Mouse (Mus musculus) midbrain, embryonic 15.5 days (tissue): ENCODE data around the gene Gm44973. TPM values are rescaled to one million over a fixed set of nuclear protein-coding genes. Genes with fewer than 3 reads are reported as not detected.
"Not testable (repeated sequence)": the region's sequence is repeated elsewhere in the genome, so short reads cannot be mapped to it uniquely, and the experiment has no call there.

Experiments used
- ATAC-seq: fragments of 200-750 bp; cut with Nextera tagmentation; replicated peaks from 2 replicates; pipeline ENCODE4 v1.8.0; 2017; ENCODE audit warnings: moderate TSS enrichment
- H3K27ac ChIP-seq: fragments of 300-500 bp; sonication (generic); 2 replicates; pipeline ENCODE4 v1.5.1; 2015; ENCODE audit warnings: mild to moderate bottlenecking, inconsistent platforms
- H3K27me3 ChIP-seq: fragments of 300-500 bp; sonication (generic); replicated peaks from 2 replicates; pipeline ENCODE4 v1.6.1; 2015; ENCODE audit warnings: inconsistent platforms
- H3K36me3 ChIP-seq: fragments of 300-500 bp; sonication (generic); replicated peaks from 2 replicates; pipeline ENCODE4 v1.6.1; 2015; ENCODE audit warnings: inconsistent platforms
- H3K4me1 ChIP-seq: fragments of 300-500 bp; sonication (generic); 2 replicates; pipeline ENCODE4 v1.6.1; 2015; ENCODE audit warnings: inconsistent platforms
- H3K4me2 ChIP-seq: fragments of 300-500 bp; sonication (generic); 2 replicates; pipeline ENCODE4 v1.6.1; 2015; ENCODE audit warnings: inconsistent platforms, mild to moderate bottlenecking, moderate library complexity
- H3K4me3 ChIP-seq: fragments of 300-500 bp; sonication (generic); 2 replicates; pipeline ENCODE4 v1.5.1; 2015; ENCODE audit warnings: mild to moderate bottlenecking, inconsistent platforms
- H3K9ac ChIP-seq: fragments of 300-500 bp; sonication (generic); 2 replicates; pipeline ENCODE4 v1.6.1; 2015; ENCODE audit warnings: mild to moderate bottlenecking, inconsistent platforms
- H3K9me3 ChIP-seq: fragments of 300-500 bp; sonication (generic); 2 replicates; pipeline ENCODE4 v1.6.1; 2016; ENCODE audit warnings: inconsistent platforms
- WGBS: fragments of 180-500 bp; shearing (Covaris S2); methylation state at CpG from one replicate; pipeline ENCODE4 v1.1.7; 2015; ENCODE audit warnings: mixed read lengths; 5-methylcytosine and 5-hydroxymethylcytosine counted together
- polyA plus RNA-seq: library from polyadenylated mRNA; unstranded; fragments of >200 nt; fragmentation: Nextera tagmentation; extraction: Ambion mirVana; gene quantifications from 2 replicates; pipeline ENCODE4 v1.2.1, GENCODE M21; 2015

The Gm44973 gene
- polyA plus RNA-seq, 1 experiment from 2014 or later = 1.2 TPM

DNA sequence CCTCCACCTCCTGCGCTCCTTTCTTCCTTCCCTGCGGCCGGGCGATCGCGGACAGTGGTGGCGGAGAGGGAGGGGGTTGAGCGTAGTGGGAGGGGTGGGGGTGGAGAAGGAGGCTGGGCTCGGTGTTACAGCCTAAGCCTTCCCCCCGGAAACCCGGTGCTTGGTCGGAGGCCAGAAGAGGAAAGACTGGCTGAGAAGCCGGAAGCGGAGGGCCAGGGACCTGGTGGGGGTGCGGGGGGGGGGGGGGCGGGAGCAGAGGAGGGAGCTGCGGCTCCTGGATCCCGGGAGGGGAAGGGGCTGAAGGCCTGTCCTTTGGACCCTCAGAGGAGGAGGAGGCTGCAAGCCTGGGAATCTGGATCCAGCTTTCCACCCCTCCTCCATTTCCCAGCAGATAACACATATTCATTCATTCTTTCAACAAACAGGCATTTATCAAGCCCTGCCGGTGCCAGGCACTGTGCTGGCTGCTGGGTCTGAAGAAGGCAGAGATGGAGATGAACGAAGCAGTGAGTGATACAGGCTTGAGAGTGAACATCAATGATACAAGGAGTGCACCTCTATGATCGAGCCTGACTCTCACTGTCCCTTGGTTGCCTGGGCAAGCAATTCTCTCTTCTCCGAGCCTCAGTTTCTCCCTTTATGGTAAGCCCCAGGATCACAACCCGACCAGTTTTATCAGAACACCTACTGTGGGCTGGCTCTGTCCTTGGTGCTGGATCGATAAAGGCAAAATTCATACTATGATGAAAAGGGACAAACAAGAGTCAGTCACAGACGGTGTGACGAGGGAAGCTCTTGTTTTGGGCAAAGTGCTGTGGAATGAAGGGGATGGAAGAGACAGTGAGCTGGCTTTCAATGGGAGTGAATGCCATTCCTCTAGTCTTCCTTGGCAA, 19.0 kb upstream of the Gm44973 start, which contains the start of gene Zfp579:
TSS of gene Zfp579 (minus strand) at position 156 of the 893 bp plus-strand sequence.
- Histone ChIP-seq H3K4me2 (peak within 1 kb of the TSS; percentile 75), H3K9me3 (no peaks in the 10 kb centered on the region), H3K9ac (peak within 1 kb of the TSS; percentile 95), H3K27ac (peak within 1 kb of the TSS; percentile 81), H3K4me1 (peaks cover 42% of the 10 kb centered on the region), H3K4me3 (peak within 1 kb of the TSS; percentile 82), H3K27me3 (no peaks in the 10 kb centered on the region), H3K36me3 (peaks cover 20% of the 10 kb centered on the region; the same call in 1 of the 2 replicates)
- ATAC-seq = peak; percentile 85
- WGBS = 3% methylated on average over 20 of the region's 26 CpGs

- Histone ChIP-seq H3K27ac (peak overlapping the region; percentile 81), H3K4me1 (peaks cover 42% of the 10 kb centered on the region), H3K9me3 (no peaks in the 10 kb centered on the region), H3K36me3 (peaks cover 14% of the 10 kb centered on the region; the same call in 1 of the 2 replicates), H3K4me2 (peak overlapping the region; percentile 75), H3K4me3 (peak overlapping the region; percentile 82), H3K27me3 (no peaks in the 10 kb centered on the region), H3K9ac (peak overlapping the region; percentile 63)
- ATAC-seq = no peak
- 65% methylated on average over 8 of the region's 8 CpGs for WGBS
These were observed 18.4 kb upstream of the Gm44973 start for GRCm38 (mm10) chr7:4996934-4997333.

DNA sequence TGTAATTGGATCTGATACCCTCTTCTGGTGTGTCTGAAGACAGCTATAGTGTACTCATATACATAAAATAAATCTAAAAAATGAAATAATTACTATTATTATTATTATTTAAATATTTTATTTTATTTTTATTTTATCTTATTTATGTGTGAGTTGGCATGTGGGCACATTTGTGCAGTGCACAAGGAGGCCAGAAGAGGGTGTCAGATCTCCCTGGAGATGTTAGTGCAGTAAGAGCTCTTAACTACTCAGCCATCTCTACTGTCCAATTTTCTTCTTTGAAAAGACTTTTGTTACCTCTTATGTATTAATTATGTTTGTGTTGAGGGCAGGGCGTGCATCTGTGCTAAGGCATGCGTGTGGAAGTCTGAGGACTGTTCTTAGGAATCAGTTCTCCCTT, 15.4 kb upstream of the Gm44973 start:
- H3K9me3 ChIP-seq = no peaks in the 10 kb centered on the region
- WGBS = 76% methylated on average over 2 of the region's 2 CpGs
- H3K4me3 ChIP-seq = no peak overlapping the region
- no peak for ATAC-seq
- H3K27me3 ChIP-seq = no peaks in the 10 kb centered on the region
- peaks cover 14% of the 10 kb centered on the region for H3K4me1 ChIP-seq
- H3K9ac ChIP-seq = no peak overlapping the region
- H3K4me2 ChIP-seq = no peak overlapping the region
- no peak overlapping the region for H3K27ac ChIP-seq
- H3K36me3 ChIP-seq = no peaks in the 10 kb centered on the region

- not testable (repeated sequence) for H3K4me1 ChIP-seq, H3K9ac ChIP-seq, H3K27me3 ChIP-seq, ATAC-seq, H3K4me2 ChIP-seq, H3K27ac ChIP-seq, H3K9me3 ChIP-seq, H3K4me3 ChIP-seq
- peaks cover 15% of the 10 kb centered on the region for H3K36me3 ChIP-seq
- WGBS = 71% methylated on average over 8 of the region's 8 CpGs
These were observed 12.4 kb upstream of the Gm44973 start for GRCm38 (mm10) chr7:5002876-5003275.

GRCm38 (mm10) chr7:5008229-5008628, 7.1 kb upstream of the Gm44973 start:
- peaks cover 60% of the 10 kb centered on the region for H3K36me3 ChIP-seq
- H3K9me3 ChIP-seq = no peaks in the 10 kb centered on the region
- H3K9ac ChIP-seq = no peak overlapping the region
- H3K4me3 ChIP-seq = no peak overlapping the region
- peaks cover 1% of the 10 kb centered on the region; the same call in 1 of the 2 replicates for H3K4me1 ChIP-seq
- WGBS = 96% methylated on average over 26 of the region's 26 CpGs
- no peak for ATAC-seq
- H3K27me3 ChIP-seq = no peaks in the 10 kb centered on the region
- H3K4me2 ChIP-seq = no peak overlapping the region
- no peak overlapping the region for H3K27ac ChIP-seq

DNA sequence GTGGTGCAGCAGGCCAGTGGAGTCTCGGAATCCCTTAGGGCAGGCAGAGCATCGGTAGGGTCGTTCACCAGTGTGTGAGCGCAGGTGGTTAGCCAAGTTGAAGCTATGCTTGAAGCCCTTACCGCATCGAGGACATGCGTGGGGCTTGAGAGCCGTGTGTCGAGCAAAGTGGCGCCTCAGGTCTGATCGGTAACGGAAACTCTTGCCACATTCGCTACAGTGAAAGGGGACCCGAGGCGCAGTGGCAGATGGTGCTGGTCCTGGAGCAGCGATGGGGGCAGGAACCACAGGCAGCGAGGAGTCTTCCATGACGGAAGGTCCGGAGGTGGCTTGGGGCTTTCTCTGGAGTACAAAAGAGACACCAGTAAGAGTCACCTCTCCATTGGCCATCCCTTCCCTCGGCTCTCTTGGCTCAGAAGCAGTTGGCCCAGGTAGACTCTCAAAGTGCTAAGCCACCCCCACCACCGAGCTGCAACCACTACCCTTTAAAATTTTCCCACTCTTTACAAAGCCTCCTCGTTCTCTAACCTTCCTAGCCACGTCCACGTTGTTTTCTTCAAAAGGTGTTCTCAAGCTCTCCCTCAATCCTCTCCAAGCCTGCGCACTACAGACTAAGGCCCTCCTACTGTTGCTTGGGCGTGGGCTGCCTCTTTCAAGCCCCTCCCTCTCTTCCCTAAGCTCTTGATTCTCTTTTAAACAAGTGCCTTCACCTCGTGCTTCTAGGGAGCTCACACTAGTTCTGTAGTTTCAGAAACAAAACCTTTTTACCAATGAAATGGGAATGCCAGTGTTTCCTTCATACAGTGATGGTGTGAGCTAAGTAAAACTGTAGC, 2.4 kb upstream of the Gm44973 start:
- Histone ChIP-seq H3K27me3 (no peaks in the 10 kb centered on the region), H3K27ac (no peak overlapping the region), H3K36me3 (peaks cover 46% of the 10 kb centered on the region), H3K4me1 (peaks cover 11% of the 10 kb centered on the region; the same call in 1 of the 2 replicates), H3K9ac (no peak overlapping the region), H3K9me3 (no peaks in the 10 kb centered on the region), H3K4me3 (no peak overlapping the region), H3K4me2 (no peak overlapping the region)
- no peak for ATAC-seq
- 91% methylated on average over 27 of the region's 27 CpGs for WGBS

DNA sequence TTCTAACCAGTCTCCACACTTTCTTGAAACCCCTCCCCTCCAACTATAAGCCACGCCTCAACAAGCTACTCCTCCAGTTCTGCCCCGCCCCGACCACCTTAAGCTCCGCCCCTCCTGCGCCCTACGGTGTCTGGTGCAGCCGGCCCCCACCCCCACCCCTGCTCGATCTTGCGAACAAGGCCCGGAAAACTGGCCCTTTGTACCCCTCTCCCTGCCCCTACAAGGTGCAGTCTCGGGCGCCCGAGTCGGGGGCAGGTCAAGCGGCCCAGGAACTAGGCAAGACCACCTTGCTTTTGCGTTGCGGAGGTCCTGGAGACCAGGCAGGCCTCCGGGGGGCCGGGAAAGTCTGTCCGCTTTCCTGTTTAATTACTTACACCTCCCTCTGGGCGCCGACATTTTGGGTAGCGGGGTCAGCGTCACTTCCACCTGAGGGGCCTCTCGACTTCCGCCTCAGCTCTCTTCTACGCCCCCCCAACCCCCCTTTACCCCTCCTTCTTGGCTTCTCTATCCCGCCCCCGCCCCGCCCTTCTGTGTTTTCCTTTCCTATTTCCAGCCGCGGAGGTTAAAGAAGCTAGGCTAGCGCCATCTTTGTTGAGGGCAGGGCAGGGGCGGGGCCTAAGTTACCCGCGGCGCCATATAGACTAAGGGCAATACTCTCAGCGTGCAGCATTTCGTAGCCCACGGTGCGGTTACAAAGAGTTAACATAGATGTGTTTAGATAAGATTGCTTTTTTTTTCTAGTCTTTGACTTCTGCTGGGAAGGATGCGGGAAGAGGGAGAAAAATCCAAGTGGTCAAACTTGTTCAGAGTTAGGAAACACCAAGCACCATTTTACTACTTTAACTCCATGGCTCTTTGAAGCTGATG, 812 bp upstream of the Gm44973 start, which contains the start of the genes Zfp524 and Fiz1:
TSS of gene Zfp524 (plus strand) at position 165 of the 867 bp plus-strand sequence.
TSS of gene Fiz1 (minus strand) at position 447 of the 867 bp plus-strand sequence.
- peak within 1 kb of the TSS; percentile 57 for H3K4me2 ChIP-seq
- peaks cover 14% of the 10 kb centered on the region for H3K4me1 ChIP-seq
- H3K9me3 ChIP-seq = no peaks in the 10 kb centered on the region
- peak within 1 kb of the TSS; percentile 98 for H3K27ac ChIP-seq
- H3K27me3 ChIP-seq = no peaks in the 10 kb centered on the region
- peak; percentile 87 for ATAC-seq
- peaks cover 30% of the 10 kb centered on the region for H3K36me3 ChIP-seq
- peak within 1 kb of the TSS; percentile 84 for H3K4me3 ChIP-seq
- peak within 1 kb of the TSS; percentile 87 for H3K9ac ChIP-seq
- WGBS = under 1% methylated on average over 42 of the region's 42 CpGs

DNA sequence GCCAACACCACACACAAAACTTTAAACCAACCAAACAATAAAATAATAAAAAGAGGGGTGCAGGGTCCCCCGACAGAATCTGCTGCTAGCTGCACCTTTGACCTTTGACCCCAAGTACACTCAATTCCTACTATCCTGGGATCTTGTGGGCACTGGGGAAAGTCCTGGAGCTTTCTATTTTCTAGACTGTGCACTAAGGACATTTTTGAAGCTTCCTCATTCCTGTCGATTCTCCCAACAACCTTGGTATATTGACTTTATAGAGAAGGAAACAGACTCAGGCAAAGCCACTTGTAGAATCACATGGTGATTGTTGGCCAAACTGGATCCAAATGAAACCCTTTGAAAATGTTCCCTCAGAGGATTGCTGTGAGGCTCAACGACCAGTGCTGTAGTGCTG, 761 bp downstream of the Gm44973 start:
- no peak for ATAC-seq
- peak overlapping the region; percentile 98 for H3K27ac ChIP-seq
- peaks cover 18% of the 10 kb centered on the region for H3K4me1 ChIP-seq
- peak overlapping the region; percentile 61 for H3K9ac ChIP-seq
- H3K36me3 ChIP-seq = peaks cover 15% of the 10 kb centered on the region
- peak overlapping the region; percentile 84 for H3K4me3 ChIP-seq
- H3K27me3 ChIP-seq = no peaks in the 10 kb centered on the region
- H3K9me3 ChIP-seq = no peaks in the 10 kb centered on the region
- WGBS = 70% methylated on average over 3 of the region's 3 CpGs
- peak overlapping the region; percentile 57 for H3K4me2 ChIP-seq

- Histone ChIP-seq H3K9me3 (no peaks in the 10 kb centered on the region), H3K36me3 (peaks cover 7% of the 10 kb centered on the region), H3K9ac (no peak overlapping the region), H3K4me2 (no peak overlapping the region), H3K4me1 (peaks cover 26% of the 10 kb centered on the region), H3K27me3 (no peaks in the 10 kb centered on the region), H3K27ac (no peak overlapping the region), H3K4me3 (no peak overlapping the region)
- WGBS = 96% methylated on average over 2 of the region's 2 CpGs
- ATAC-seq = no peak
These were observed 1.6 kb downstream of the Gm44973 start for GRCm38 (mm10) chr7:5016920-5017319.

DNA sequence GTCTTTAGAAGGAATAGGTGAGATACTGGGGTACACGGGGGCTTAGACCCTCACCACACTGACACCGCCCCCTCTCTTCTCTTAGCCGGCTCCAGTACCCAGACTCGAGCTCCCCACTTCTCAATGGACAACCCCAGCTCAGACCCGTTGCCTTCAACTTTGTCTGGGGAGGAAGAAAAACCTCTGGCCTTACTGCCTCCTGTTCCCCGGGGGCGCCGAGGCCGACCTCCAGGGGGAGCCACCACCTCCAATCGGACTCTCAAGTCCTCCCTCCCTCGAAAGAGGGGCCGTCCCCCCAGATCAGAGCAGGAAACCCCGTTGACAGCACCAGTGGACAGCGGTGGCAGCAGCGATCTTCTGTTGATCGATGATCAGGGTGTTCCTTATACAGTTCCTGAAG, 2.1 kb downstream of the Gm44973 start:
- H3K27ac ChIP-seq = no peak overlapping the region
- WGBS = 90% methylated on average over 16 of the region's 16 CpGs
- no peak overlapping the region for H3K9ac ChIP-seq
- H3K4me2 ChIP-seq = no peak overlapping the region
- no peaks in the 10 kb centered on the region for H3K9me3 ChIP-seq
- H3K27me3 ChIP-seq = no peaks in the 10 kb centered on the region
- H3K4me1 ChIP-seq = peaks cover 26% of the 10 kb centered on the region
- ATAC-seq = no peak
- peaks cover 4% of the 10 kb centered on the region; the same call in 1 of the 2 replicates for H3K36me3 ChIP-seq
- H3K4me3 ChIP-seq = no peak overlapping the region

DNA sequence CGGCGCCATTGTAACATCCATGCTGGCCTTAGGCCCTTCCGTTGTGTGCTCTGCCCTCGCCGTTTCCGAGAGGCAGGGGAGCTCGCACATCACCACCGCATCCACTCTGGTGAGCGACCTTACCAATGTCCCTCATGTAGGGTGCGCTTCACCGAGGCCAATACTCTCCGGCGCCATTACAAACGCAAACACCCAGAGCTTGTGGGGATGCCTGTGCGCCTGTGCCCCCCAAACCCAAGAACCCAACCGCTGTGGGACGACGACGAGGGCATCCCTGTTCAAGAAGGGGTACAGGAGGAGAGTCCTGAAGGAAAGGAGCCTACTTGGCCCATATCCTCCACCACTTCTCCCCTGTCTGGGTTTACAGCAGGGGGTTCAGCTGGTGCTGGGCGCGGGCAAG, 2.6 kb downstream of the Gm44973 start:
- peaks cover 26% of the 10 kb centered on the region for H3K4me1 ChIP-seq
- ATAC-seq = no peak
- no peaks in the 10 kb centered on the region for H3K36me3 ChIP-seq
- H3K9me3 ChIP-seq = no peaks in the 10 kb centered on the region
- no peak overlapping the region for H3K9ac ChIP-seq
- no peaks in the 10 kb centered on the region for H3K27me3 ChIP-seq
- 98% methylated on average over 21 of the region's 21 CpGs for WGBS
- no peak overlapping the region for H3K4me3 ChIP-seq
- no peak overlapping the region for H3K4me2 ChIP-seq
- H3K27ac ChIP-seq = no peak overlapping the region
